In the genomic region with DNA sequence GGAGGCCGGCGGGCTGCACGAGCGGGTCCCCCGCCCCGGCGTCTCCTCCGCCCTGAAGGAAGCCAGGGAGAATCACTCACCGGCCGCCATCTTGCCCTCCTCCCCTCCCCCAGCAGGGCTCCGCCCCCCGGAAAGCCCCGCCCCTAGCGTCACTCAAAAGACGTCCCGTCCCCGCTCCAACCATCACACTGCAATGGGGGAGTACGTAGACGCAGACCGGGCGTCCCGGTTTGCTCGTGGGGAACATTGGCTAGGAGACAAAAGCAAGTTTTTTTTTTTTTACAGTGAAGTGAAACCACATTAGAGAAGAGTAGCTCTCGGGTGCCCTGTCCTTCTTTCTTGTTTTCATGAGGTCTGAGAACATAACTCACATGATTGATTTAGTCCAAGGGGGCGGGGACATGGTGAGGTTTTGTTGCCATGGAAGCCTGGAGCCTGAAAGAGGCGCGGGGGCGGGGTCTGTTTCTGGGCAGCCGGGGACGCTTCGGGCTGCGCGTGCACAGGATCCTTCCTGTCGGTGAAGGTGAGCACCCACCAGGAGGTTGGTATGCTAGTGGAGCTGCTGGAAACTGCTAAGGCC, we compare ENCODE assay signal across 8 mouse cellular contexts. TPM values are rescaled to one million over a fixed set of nuclear protein-coding genes. Genes with fewer than 3 reads are reported as not detected.
DNase-seq lines count a peak whose midpoint lies in the region; ATAC-seq lines count a peak whose summit lies in the region.

A gene (minus strand): TSS at position 107 of the 580 bp plus-strand sequence.

- H3K9ac ChIP-seq in kidney, embryonic 15.5 days: peak within 1 kb of the TSS; percentile 82

- under 1% methylated on average over 34 of the region's 34 CpGs for WGBS in heart, embryonic 10.5 days
- under 1% methylated on average over 34 of the region's 34 CpGs for WGBS in kidney, embryonic 15.5 days

- peak within 1 kb of the TSS; percentile 92 for H3K4me3 ChIP-seq in heart, embryonic 10.5 days
- peak within 1 kb of the TSS; percentile 94 for H3K4me3 ChIP-seq in kidney, embryonic 15.5 days (replicated peaks)

- no peaks in the 10 kb centered on the region for H3K27me3 ChIP-seq in heart, embryonic 10.5 days (ENCODE audit: insufficient read depth, poor library complexity, severe bottlenecking)
- H3K27me3 ChIP-seq in kidney, embryonic 15.5 days: no peaks in the 10 kb centered on the region

- peak; percentile 99 for ATAC-seq in erythroblast, adult 5-6 weeks (replicated peaks; ENCODE audit: low FRiP score, poor library complexity, severe bottlenecking)
- ATAC-seq in kidney, embryonic 15.5 days (replicated peaks; ENCODE audit: low FRiP score): peak; percentile 96
- ATAC-seq in monocyte, adult 5-6 weeks (replicated peaks; ENCODE audit: insufficient number of reproducible peaks, low FRiP score, low TSS enrichment, poor library complexity, severe bottlenecking): peak; percentile 94

- H3K36me3 ChIP-seq in heart, embryonic 10.5 days: no peaks in the 10 kb centered on the region
- no peaks in the 10 kb centered on the region for H3K36me3 ChIP-seq in kidney, embryonic 15.5 days

- peak within 1 kb of the TSS; percentile 95 for H3K4me2 ChIP-seq in kidney, embryonic 15.5 days

- H3K27ac ChIP-seq in heart, embryonic 10.5 days: peak within 1 kb of the TSS; percentile 94
- peak within 1 kb of the TSS; percentile 92 for H3K27ac ChIP-seq in kidney, embryonic 15.5 days

- peak; percentile 98 for DNase-seq in B cell, adult 2 months
- DNase-seq in brain, adult 2 months (ENCODE audit: low read depth, low spot score): peak; percentile 97
- DNase-seq in heart, embryonic 10.5 days (ENCODE audit: low spot score): peak; percentile 97
- peak; percentile 96 for DNase-seq in liver
- DNase-seq in spleen, postnatal 4 days (ENCODE audit: low spot score in 2 of 2): peak; percentile 94 to 98

- peaks cover 3% of the 10 kb centered on the region; the same call in 1 of the 2 replicates for H3K4me1 ChIP-seq in heart, embryonic 10.5 days
- H3K4me1 ChIP-seq in kidney, embryonic 15.5 days: peaks cover 9% of the 10 kb centered on the region

- H3K9me3 ChIP-seq in heart, embryonic 10.5 days: no peaks in the 10 kb centered on the region
- no peaks in the 10 kb centered on the region for H3K9me3 ChIP-seq in kidney, embryonic 15.5 days (replicated peaks)

RNA-seq across cellular contexts. Expression of the gene that starts here (rescaled TPM):
- 16.1 and 18.4 TPM in 2 replicates for total RNA-seq in erythroblast, adult 5-6 weeks (2015; ENCODE audit: low replicate concordance)
- 13.8 and 17.4 TPM in 2 replicates for total RNA-seq in erythroblast, adult 5-6 weeks (2017; ENCODE audit: low replicate concordance)
- polyA plus RNA-seq in heart, embryonic 10.5 days (2016; fragmentation: Nextera tagmentation; extraction: Ambion mirVana): 36.1 and 48.1 TPM in 2 replicates
- 56.6 and 58.3 TPM in 2 replicates for polyA plus RNA-seq in kidney, embryonic 15.5 days (2015; fragmentation: Nextera tagmentation; extraction: Ambion mirVana)
- total RNA-seq in monocyte, adult 5-6 weeks (2017): 27.6 to 34.8 TPM (median 34.8 TPM) in 3 replicates

Comparison
In these comparisons a context has a peak if more than half of its experiments do, and no peak if none do; other contexts are left out.
1. Peak in every context shown above with its lines: DNase-seq, ATAC-seq, H3K4me3 ChIP-seq and H3K27ac ChIP-seq.